Mouse (Mus musculus) urinary bladder, adult 18-20 months (tissue): ENCODE data around the gene Dio3.

Experiments
- DNase-seq, 2 experiments: peaks; one replicate each; pipeline ENCODE4 v3.0.0; 2022; ENCODE audit warnings: low spot score in 2 of 2, mixed read lengths in 2 of 2

Dio3 gene

DNA sequence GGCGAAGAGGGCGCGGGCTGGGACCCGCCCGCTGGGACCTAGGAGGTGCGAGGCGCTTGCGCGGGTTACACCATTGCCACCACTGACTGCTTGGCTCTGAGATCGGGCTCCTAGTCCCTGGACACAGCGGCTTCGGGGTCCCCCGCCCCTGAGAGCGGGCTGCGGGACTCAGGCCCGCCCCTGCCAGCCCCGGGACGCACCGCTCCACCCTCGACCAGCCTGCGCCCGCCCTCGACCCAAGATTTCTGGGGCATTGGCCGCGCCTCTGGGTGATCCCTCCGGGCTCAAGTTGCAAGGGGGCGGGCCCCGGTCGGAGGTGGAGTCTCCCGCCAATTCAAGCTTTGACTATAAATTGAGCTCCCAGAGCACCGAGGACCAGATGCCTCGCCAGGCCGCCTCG is at the start of gene Dio3:
TSS of gene Dio3 (plus strand) at position 216 of the 400 bp plus-strand sequence.
- peak; percentile 54 to 71 for DNase-seq

DNA sequence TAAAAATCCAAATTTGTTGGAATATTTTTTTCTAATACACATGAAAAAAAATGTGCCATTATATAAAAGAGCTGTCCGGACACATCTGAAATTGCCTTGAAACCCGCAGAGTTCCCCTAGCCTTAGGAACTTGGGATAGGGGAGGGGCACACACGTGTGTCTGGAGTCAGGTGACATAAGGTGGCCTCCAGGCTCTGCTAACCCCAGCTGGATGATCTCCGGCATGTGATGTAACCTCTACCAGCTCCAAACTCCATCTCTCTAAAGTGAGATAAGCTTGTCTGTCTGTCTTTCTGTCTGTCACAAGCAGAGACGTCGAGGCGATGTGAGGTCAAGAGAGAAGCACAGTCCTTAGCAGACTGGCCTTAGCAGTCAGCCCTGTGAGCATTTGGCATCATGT is 48.6 kb upstream of the Dio3 start:
- DNase-seq = no peak

DNA sequence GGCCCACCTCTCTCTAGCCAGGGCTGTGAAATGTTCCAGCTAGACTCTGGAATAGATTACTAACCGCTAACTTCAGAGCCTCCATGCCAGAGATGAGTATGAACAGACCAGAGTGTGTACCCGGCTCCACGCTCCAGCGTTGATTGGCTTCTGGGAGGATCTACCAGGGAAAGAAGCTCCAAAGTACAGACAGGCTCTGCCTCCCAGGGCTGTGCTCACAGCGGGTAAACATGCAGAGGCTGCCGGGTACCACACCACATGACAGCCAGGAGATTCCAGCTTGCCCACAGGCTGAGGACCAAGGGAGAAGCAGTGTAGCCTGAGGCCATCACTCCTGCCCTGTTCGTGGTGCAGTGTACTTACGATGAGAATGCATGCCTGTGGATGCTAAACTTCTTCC is 48.1 kb upstream of the Dio3 start:
- no peak for DNase-seq

DNA sequence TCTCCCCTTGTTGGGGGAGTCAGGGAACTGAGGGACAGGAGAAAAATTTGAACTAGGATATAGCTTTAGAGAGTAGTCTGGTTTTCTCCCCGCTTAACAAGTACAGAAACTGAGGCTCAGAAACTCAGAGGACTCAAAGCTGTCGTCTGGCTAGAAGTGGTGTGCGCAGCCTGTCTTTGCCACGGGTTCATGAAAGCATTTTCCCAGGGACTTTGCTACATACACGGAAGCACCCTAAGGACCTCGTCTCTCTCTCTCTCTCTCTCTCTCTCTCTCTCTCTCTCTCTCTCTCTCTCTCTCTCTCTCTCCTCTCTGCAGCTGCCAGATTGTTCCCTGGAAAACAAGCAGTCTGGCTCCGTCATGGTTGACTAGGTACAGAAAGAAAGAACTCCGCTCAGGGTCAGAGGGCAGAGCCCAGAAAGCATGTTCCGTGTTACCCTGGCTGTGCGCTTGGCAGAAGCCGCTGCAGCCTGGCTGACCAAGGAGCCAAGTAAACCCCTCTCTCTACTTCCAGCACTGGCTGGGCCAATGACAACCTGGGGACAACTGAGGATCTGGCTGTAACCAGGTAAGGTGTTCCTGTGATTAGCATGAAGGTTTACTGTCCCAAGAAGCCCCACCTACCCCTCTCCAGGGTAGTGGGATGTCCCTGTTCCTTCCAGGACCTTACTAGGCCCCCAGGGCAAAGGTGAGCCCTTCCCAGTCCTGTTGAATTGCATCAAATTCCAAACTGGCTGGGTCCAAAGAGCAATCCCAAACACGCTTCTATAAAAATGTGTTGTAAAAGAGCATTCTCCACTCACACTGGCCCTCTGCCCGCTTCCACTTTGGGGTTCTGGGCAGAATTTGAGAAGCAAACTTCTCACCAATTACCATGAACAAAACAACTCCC is 46.9 kb upstream of the Dio3 start:
- no peak for DNase-seq

DNA sequence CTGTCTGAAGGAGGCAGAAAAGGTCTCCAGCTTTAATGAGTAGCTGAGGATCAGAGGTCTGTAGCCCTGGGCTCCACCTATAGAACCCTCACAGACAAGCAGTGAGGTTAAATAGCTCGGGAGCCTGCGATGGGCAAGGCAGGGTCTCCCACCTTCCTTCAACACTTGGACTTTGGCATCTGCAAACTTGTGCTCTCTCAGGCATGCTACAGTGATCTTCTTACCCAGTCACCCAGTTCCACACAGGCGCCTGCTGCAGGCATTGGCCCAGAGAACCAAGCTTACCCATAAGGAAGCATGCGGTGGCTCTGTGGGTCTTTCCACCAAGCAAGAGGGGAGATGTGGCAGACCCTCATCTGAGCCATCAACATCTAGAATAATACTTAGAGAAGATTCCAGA is 43.0 kb upstream of the Dio3 start:
- no peak for DNase-seq

DNA sequence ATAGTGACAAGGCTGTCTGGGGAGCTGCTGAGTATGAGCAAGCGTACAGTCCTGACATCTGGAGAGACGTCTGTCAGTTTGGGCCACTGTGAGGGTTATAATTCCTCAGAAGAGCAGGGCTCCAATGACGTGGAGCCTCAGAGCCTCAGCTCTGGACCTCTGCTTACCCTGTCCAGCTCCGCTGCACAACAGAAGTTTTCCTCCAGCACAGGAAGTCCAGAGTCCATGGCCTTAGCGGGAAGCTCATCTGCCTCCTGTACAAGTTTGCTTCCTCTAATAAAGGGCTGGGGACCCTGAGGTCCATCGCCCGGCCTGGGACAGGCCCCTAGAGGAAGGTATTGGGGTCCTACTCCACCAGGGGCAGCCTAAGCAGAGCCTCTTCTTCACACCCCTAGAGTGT is 41.8 kb upstream of the Dio3 start:
- DNase-seq = no peak

DNA sequence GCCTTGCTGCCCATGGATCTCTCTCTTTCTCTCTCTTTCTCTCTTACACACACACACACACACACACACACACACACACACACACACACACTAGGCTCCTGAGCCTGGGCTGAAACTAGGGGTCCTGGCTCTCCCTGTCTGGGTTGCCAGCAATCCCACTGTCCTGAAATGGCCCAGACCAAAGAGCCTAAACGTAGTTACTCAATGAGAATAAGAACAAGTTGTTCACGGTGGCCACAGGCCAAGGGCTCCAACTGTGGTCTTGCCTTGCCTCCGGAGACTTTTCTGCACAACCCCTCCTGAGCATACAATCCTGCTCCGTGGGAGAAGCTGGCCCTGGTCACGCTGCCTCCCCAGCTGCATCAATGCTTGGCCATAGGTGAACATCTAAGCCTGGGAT is 39.5 kb upstream of the Dio3 start:
- no peak for DNase-seq

DNA sequence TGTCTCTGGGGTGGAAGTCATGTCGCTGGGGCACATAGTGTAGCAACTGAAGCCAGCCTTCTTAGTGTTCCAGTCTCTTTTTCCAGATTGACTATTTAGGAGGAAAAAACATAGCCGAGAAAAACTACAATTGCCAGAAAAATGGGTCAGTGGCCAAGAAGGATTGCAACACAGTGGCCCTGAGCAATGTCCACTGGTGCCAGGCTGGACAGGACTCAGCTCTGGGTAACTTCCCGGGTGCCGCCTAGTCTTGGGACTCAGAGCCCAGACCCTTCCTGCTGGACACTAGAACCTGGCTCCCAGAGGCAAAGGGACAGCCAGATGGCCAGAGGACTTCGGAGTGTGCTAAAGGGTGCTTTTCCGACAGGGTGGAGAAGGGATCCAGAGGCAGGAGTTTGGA is 34.3 kb upstream of the Dio3 start:
- DNase-seq = no peak

DNA sequence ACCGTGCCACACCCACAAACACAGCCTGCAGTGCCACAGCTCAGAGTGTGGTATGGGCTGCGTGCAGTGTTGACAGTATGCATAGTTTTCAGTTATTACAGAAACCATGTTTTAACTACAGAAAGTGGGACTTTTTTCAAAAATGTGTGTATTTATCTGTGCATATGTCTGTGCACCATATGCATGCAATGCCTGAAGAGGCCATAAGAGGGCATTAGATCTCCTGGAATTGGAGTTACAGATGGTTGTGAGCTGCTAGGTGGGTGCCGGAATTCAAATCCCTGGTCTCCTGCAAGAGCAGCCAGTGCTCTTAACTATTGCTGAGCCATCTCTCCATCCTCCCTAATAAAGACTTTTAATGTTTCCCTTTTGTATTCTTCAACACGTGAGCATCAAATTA is 33.4 kb upstream of the Dio3 start:
- DNase-seq = no peak

DNA sequence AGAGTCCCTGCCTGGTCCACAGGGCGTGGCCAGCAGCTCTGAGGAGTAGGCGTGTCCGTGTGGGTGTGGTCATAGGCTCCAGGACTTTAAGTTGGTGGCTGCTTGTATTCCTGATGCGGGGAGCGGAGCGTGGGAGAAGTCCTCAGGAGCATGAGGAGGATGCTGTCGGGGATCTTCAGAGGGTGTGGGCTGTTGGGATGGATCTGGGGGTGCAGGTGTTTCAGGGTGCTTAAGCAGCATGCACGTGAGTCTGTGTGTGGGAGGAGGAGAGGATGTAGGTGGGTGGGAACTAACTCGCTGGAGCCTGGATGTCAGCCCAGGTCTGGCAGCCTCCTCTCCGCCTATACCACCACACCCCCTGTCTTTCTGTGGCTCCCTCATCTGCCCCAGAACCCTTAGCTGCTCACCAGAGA is 26.7 kb upstream of the Dio3 start:
- no peak for DNase-seq

DNA sequence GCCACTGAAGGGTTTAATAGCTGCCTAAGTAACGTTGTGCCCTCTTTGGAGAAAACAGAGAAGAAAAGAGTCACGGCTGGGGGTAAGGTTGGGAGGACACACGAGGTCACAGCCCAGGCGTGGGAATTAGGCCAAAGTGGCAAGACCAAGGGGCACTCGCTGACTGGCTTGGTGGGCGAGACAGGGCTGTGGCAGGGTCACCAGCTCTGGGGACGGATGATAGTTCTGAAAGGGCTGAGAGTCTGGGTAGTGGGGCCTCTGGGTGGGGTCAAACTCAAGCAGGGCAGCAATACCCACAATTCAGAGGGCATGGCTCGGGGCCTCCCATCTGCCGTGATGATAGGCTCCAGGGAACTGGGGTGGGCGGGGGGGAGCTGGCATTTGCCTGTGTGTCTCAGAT is 23.1 kb upstream of the Dio3 start:
- no peak for DNase-seq

DNA sequence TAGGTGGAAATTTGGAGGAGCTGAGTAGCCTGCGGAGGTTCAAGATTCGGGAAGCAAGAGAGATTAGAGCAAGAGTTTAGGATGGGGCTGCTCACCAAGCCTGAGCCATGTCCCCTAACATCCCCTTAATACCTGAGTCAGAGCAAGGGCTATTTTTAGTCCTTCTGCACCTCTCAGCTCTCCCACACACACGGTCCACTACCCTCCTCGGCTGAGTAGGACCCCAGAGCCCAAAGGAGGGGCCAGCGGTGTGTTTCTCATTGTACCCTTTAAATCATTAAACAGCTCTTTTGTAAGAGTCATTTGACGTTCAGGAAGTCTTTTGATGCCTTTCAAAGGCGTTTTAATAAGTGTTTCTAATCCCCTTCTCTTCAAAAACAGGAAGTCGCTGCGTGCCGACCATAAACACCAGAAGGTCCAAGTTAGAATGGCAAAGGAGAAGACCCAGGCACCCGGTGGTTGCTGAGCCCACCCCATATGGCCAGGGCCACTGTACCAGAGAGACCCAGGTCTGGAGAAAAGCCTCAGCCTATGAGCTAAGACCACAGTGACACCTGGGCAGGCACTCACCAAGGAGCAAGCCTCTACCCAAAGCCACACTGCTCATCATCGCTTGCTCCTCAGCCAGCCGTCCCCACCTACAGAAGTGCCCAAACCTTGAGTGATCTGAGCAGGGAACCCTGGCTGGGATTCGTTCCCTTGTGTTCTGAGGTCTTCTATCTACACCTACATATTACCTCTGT is 22.2 kb upstream of the Dio3 start:
- no peak for DNase-seq

DNA sequence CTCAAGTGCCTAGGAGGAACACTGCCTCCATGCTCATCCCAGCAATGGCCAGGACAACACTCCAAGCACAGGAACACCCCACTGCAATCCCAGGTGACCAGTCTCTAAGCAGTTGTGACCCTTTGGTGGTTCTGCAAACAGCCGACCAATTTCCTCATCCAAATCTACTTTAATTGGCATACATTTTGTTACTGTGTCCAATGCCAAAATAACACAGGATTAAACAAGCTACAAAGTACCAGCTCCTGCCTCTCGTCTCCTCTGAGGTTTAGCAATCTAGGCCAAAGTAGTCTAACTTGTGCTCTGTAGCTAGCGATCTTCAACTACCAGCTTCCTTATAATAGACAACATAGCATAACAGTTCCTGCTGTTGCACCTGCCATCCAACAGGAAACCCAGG is 10.6 kb upstream of the Dio3 start:
- DNase-seq = no peak

DNA sequence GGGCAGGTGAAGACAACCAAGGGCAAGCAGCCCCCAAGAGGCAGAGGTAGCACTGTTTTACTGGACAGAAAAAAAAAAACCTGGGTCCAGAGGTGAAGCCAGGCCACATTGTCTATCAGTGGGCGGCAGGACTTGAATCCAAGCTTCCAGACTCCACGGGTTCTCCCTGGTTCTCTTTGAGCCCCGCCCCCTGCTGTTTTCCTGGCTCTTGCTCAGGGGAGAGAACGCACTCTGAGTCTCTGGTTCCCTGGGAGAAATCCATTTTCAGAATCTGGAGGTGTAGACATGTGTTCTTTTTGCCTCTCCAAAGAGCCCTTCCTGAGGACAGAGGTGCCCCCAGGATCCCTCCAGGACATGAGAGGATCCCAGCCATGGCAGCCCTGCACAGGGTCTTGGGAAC is 9.2 kb upstream of the Dio3 start:
- DNase-seq = no peak

DNA sequence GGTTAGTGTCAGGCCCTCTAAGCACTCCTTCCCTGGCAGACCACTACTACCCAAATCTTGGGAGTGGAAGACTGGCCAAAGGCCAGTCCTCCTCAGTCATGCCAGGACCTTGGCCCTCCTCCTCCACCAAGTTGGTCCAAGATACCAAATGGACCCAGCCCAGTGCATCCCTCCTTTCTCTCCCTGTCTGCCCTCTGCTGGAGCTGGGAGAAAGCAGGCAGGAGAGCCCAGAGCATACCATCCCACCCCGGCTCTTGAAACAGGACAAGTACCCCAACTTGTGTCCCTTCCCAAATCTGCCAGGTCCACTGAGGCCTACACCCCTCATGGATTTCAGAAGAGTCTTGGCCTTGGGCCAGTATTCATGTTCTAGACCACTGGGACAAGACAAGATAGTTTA is 2.8 kb upstream of the Dio3 start:
- no peak for DNase-seq

DNA sequence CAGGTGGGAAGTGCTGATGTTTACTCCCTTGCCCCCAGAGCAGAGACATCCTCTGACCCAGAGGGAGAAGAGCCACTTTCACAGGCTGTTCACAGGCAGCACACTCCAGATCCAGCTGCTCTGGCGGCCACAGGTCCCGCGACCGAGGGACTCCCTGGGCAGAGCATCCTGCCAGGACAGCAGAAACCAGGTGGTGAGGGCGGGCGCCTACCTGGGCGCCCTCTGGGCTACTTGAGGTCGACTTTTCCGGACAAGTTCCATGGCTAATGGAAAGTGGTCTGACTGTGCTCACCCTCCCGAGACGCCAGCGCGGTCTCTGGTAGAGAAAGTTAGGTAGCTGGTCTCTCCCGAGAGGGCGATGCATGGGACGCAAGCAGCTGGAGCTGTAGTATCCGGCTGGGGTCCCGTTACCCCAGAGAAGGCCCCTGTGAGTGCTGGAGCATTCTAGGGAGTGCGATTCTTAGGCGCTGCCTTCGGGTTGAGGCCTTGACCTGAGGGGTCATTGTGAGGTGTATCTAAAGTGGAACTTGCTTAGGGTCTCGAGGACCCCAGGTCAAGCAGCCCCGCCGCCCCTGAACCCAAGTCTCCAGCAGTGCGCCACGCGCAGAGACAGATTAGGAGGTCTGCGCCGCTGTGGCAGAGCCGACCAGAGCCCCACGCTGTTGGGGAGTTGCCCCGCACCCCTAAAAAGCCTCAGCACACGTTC is 1.5 kb upstream of the Dio3 start:
- no peak for DNase-seq

DNA sequence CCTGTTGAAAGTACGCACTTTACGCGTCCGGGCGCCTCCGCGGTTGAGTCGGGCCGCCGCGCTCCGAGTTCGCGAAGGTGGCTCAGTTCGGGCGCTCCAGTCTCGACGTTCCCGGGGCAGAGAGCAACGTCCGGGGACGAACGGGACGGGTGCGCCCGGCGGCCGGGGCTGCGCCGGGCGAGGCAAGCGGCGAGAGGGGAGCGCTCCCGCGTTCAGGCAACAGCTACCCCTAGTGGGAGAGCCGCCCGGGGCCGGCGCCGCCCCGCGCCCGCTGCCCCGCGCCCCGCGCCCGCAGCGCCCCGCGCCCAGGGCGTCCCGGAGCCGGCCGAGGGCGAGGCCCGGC is 932 bp upstream of the Dio3 start:
- peak in 1 of 2 experiments; percentile 40 for DNase-seq

DNA sequence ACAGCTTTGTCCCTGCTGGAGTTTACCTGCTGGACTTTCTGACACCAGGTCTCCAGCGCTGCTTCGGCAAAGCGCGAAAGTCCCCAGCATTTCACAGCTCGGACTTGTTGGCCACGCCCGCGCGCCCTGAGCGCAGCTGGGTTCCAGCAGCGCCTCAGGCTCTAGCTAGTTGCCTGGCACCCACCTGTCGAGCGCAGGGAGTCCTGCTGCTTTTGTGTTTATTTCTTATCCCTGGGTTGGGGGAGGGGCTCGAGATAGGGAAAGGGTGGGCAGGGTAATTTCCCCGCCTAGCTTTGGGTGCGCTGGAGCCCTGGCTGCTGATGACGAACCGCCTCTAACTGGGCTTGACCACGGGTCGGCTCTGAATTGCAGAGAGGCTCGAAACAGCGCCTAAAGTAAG is 1.5 kb downstream of the Dio3 start:
- DNase-seq = no peak

DNA sequence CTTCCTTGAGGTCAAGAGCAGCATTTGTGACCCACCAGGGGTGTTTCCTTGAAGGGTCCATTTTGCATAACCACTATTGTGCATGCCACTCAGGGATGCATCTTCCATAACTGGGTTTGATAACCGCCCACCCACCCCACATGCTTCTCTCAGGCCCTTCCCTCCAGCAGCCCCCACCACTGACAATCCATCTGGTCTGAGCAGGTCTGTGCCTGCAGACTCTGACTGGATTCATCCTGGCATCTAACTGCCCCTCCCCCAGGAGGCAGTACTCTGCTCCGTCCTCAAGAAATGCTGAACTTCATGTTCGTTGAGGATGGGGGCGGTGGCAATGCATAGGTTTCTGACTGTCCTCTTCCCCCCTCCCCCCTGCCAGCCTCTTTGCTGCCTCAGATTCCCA is 4.9 kb downstream of the Dio3 start:
- DNase-seq = no peak

DNA sequence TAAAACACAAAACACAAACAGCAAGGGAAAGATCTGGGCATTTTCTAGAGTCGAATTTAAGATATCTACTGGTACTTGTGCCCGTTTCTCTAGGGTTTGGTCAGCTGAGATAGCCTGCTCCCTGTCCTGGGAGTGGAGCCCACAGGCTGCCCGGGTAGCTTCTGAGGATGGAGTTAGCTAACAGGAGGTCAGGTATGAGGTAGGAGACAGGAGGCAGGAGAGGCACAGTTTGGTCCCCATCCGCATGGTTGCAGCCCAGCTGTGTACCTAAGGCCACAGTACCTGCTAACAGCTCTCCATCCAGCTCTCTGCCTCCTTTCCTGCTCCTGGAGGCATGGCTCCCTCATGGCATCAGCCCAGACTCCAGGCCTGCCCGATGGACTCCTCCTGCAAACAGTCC is 13.9 kb downstream of the Dio3 start:
- DNase-seq = no peak

DNA sequence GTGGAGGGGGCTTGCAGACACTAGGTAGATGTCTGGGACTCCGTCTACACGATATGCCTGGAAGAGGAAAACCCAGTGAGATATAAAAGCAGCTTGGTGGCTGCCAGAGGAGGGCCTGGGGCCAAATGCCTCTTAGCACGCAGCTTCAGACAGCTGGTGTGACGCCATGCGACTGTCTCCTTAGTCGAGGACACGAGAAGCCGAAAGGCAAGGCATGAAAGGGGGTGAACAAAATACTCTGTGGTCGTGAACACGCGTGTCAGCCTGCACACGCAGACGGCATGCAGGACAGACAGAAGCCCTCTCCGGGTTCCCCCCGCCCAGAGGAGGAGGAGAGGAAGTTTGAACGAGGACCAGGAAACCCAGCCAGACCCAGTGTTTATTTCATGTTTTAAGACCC is 16.0 kb downstream of the Dio3 start:
- no peak for DNase-seq

DNA sequence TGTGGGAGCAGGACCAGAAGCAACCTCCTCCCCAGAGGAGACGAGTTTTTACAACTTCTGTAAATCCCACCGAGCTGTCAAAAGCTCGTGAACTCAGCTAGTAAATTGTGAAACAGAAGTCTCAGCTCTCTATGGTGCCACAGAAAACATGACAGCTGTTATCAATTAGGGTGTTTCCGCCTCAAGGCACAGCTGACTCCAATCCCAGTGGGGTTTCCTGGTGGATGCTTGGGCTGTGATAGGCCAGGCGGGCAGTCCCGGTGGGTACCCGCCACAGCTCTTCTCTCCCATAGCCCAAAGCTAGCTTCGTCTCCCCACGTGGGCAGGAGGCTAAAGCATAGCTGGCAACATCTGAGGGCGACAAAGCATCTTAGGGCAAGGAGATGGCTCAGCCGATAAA is 19.8 kb downstream of the Dio3 start:
- DNase-seq = no peak

DNA sequence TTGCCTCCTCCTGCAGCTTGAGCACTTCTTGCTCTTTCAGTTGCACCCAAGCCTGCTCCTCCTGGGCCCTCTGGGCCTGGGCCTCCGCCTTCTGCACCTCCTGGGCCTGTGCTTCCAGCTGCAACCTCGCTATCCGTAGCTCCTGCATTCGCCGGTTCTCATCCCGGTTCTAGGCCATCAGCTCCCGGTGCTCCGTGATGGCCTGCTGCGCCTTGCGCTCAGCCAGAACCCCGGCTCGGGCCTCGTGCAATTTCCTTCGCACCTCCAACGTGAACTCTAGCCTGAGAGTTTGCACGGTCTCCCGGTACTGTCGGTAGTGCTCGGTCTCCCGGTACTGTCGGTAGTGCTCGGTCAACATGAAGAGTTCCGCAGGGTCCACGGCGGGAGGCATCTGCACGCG is 40.8 kb downstream of the Dio3 start:
- DNase-seq = no peak
